Mouse (Mus musculus) E14TG2a.4 (cell line): Measurements from ENCODE around the gene Efemp2.

Experiments
- CTCF ChIP-seq: conservative IDR thresholded peaks from 2 replicates; pipeline ENCODE4 v1.5.1; 2014; ENCODE audit warnings: low read length
- NANOG ChIP-seq: IDR thresholded peaks from 2 replicates; pipeline ENCODE4 v1.6.1; 2014; ENCODE audit warnings: borderline replicate concordance, low read length, mixed read lengths

DNA sequence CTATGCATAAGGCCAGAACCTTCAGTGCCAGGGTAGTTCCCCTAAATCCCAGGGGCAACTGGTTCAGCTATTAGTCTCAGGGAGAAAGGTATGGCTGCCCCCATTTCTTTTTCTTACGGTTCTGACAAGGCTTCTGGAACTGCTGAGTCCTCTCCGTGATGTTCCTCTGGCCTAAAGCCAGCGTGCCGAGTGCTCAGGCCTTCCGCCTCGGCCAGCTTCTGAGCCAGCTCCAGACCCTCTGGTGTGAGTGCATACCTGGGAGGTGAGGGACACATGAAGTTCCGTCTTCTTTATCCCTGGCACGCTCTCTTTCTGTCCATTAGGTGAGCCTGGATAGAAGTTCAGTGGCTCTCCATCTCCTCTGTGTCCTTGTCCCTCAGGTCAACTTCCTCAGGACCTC lies 11.6 kb downstream of the Efemp2 start:
- TF ChIP-seq CTCF (no peak), NANOG (no peak)
